Mouse (Mus musculus): ENCODE data around the gene Fbxl15.

The Fbxl15 gene

DNA sequence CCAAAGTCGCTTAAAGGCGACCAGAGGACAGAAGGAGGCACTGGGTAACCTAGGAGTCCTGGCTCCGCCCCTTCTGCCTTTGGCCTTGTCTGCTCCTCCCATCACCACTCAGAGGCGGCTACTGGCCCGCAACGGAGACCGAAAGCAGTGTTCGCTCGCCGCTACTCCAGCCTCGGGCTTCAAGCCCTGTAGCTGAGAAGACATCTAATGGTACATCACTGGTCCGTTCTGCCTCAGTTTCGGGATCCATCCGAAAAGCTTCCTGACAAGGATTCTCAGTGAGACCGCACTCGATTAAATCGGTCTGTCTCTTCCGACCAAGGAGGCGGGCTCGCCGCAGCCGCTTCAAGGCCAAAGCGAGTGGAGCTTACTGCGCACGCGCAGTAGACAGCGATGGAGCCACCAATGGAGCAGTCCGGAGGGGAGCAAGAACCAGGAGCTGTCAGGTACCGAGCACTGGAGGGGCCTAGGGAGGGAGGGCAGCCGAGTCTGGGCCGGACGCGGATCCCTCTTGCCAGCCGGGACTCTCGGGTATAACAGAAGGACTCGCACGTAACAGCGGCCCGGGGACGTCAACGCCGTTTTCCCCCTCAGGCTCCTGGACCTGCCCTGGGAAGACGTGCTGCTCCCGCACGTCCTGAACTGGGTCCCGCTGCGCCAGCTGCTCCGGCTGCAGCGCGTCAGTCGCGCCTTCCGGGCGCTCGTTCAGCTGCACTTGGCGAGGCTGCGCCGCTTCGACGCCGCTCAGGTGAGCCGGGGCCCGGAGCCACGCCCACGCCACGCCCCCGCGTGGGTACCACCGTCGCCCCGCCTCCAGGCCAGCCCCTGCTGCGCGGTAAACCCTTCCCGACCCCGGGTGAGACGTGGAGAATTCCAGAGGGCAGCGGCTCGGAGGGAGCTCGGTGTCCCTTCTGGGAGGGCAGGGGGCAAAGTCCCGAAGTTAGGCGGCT lies at the start of gene Fbxl15:
TSS of gene Fbxl15 (plus strand) at position 104 of the 950 bp plus-strand sequence.
- DNase-seq, result peak; percentile 96 to 98

DNA sequence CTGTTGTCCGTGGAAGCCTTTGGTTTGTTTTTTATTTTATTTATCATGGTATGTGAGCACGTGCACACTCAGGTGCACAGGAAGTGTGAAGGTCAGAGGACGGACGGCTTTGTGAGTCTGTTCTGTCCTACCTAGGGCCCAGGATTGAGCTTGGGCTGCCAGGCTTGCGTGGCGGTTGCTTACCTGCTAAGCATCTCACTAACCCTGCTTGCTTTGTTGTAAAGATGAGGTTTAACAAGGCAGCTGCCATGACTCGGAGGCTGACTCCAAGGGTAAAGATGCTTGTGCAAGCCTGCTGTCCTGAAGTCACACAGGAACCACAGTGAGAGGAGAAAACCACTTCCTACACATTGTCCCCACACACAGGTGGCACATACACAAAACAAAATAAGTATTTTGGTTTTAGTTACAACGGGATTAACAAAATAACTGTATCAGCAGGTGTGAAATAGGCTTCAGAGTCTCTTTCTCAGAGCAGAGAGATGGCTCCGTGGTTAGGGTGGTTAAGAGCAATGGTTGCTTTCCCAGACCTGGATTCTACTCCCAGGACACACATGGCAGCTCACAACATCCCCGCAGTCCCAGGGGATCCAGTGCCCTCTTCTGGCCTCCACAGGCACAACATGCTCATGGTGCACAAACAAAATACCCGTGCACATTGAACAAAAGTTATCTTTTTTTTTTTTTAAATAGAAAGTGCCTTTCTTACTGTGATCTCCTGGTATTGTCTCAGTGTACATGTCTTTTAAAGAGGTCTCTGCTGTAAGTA lies 45.7 kb upstream of the Fbxl15 start:
- DNase-seq, result no peak

DNA sequence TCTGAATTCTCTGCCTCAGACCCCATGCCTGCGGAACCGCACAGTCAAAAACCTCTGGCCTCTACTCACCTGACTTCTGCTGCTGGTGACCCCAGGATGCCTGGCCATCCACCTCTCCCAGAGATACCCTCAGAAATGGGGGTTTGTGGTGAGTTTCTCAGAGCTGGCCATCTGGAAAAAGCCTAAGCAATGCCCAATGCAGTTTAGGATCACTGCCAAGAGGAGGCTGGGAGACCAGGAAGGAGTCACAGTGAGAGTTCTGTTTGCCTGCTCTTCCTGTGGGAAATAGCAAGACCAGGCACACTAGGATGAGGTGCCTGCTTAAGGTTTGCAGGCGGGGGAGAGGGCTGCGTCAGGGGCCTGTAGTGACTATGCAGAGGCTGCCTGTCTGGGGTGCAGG lies 43.3 kb upstream of the Fbxl15 start:
- DNase-seq, result no peak

DNA sequence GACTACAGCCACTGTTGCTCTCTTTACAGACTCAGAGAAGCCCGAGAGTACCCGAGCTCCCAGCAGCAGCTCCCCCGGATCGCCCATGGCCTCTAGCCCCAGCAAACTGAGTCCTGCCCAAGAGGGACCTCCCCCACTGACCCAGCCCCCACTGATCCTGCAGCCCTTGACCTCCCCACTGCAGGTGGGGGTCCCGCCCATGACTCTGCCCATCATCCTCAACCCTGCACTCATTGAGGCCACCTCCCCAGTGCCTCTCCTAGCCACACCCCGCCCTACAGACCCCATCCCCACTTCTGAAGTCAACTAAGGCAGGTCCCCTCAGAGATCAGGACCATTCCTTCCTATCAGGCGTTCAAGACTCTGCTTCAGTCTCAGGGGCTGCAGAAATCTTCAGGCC lies 42.4 kb upstream of the Fbxl15 start:
- no peak for DNase-seq

DNA sequence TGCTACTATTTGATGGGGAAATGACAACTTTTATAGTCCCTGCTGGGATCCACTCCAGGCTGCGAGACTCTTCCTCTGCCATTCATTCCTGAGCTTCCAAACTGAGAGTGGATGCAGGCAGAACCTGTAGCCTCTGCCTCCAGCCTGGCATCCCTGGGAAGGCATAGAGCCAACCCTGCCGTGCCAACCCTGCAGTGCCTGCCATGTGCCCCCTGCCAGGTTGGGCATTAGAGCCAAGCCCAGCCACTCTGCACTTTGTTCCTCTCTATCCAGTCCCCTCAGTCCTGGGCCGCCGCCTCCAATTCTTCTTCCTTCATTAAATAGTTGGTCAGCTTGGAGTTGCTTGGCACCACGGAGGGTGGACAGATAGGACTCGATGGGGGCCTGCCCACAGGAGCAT lies 41.9 kb upstream of the Fbxl15 start:
- peak in 1 of 2 experiments; percentile 37 for DNase-seq

DNA sequence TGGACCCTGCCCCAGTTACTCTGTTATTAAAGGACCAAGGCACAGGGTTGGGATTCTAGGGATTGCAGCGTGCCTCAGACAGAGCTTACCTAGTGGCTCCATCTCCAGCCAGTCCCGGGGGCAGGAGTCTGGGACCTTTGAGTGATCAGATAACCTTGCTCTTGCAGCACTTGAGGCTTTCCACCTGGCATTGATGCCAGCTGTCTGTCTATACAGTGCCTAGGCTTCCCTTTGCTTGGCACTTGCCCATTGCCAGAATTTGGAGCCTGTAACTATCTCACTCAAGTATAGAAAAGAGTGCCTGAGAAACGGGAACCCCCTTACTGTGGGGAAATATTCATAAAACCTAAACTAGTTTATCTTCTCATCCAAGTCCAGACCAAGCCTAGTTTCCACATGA lies 41.1 kb upstream of the Fbxl15 start:
- no peak for DNase-seq

DNA sequence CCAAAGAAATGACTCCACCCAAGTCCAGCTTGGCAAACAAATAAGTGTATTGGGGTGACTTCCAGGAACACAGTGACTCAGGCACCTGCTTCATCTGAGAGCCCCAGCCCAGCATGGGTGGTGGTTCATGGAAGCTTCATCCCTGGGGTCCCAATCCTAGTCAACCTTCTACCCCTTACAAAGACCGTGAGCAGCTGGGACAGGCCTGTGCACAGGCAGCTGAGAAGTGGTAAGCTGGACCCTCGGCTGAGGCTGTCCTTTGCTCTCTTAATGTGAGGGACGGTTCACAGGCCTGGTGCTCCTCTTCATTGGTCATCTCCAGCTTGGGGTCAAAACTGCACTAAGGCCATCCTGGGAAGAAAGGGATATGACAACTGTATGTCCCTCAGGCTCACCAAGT lies 40.4 kb upstream of the Fbxl15 start:
- DNase-seq, result no peak

DNA sequence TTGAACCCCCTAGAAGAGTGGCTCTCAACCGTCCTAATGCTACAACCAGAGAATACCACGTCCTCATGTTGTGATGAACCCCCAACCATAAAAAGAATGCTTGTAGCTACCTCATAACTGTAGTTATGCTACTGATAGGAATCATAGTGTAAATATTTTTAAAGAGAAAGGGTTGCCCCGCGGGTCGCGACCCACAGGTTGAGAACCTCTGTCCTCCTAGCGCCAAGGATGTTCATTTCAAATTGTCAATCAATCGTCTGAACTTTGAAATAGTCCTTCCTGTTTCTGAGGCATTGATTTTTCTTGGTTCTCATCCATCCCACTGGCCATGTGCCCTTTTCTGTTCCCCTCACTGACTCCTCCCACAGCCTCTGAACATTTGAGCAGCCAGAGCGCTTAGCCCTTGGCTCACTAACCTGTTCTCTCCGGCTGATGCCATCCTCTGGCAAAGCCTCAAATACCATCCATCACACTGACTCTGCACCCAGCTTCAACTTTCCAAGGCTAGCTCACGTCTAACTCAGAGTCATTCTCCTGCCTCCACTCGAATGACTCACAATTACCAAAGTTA lies 37.4 kb upstream of the Fbxl15 start:
- no peak for DNase-seq

DNA sequence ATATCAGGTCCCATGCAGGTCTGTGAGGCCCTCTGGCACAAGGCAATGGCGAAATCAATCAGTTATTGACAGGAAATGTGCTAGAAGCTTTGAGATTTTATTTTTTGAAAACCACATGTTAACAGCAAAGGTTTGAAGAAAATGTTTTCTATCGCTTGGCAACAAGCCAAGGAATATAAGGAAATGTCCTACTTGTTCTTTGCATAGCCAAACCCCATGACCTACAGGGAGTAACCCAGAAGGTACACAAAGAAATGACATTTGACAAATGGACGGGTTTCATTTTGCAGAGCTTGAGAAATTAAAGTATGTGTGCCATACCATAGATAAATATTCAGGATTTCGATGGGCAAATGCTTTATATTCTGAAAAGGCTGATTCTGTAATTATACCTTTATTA lies 31.0 kb upstream of the Fbxl15 start:
- no peak for DNase-seq

DNA sequence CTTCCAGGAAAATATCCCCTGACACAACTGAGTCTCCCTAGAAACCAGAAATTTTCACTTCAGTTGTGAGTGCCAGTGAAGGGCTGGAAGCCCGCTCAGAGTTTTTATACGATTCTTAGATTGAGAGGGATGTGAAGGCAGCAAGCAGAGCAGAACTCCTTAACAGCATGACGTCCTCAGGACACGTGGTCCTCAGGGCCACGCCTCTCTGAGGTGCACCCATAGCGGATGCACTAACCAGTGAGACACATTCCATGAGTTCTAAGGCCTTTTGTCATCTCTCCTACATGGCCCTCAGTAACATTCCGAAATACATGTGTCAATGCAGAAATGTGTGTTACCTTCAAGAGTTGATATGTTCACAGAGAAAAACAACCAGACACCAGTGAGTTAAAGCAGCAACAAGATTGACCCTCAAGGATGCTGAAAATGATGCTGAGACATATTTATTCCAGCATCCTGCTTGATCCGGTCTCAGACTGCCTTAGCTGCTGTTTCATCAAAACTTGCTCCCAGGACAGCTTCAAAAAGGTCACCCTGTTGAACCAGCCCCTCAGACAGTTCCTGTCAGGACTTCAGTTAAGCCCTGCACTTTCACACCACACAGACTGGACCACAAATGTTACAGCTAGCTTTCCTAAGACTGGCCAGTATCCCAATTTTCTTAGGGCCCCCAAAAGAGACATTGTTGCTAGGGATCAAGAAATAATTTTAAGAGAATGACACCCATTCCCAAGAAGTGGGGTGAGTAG lies 27.5 kb upstream of the Fbxl15 start:
- DNase-seq, result no peak

DNA sequence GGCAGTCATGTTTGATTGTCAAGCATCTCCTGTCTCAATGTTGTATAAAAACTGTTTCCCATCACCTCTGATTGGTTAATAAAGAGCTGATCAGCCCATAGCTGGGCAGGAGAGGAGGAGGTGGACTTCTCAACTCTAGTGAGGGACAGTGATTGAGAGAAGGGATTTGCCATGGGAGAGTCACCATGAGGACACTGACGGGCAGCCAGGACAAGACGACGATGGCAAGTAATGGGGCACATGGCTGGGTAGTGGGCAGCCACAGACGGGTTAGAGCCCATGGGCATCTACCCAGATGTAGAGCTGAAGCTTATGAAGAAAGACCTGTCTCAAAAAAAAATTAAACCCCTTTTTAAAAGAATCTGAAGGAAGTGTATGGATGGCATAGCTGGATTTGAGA lies 25.4 kb upstream of the Fbxl15 start:
- no peak for DNase-seq

DNA sequence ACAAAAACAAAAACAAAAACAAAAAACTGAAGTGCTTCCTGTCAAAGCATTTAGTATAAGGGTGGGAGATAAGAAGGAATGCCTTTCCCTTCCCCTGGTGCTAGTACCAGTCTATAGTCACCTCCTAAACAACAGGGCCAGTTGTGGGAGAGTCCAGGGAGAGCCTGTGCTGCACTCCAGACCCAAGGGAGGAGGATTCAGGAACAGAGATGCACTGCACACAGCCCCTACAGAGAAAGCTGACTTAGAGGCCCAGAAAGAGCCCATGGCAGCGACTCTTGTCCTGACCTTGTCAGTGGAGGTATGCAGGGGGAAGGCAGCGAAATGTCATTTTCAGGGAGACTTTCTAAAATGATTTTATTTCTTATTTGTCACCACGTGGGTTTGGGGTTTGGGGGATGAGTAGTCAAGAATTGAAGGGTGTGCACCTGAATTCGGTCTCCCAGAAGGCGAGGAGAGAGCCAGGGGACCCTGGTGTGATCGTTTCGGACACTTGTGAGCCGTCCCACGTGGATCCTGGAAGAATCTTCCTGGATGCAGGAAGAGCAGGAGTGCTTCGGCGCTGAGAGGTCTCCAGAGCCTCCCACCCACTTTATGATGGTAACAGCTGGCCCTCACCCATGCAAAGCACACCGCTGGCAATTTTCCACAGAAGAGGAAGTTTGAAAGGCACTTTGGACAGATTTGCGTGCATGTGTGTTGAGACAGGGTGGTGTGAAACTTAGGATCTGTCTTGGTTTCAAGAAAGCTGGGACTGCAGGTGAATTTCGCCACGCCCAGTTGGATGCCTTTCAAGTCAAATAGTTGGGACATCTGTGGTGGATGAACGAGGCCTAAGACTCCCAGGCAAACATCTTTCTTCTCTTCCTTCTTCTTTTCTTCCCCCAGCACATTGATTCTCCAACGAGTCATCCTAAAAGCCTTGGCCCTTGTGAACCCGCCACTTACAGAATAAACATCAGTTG lies 24.5 kb upstream of the Fbxl15 start:
- DNase-seq, result peak in 1 of 2 experiments; percentile 34

DNA sequence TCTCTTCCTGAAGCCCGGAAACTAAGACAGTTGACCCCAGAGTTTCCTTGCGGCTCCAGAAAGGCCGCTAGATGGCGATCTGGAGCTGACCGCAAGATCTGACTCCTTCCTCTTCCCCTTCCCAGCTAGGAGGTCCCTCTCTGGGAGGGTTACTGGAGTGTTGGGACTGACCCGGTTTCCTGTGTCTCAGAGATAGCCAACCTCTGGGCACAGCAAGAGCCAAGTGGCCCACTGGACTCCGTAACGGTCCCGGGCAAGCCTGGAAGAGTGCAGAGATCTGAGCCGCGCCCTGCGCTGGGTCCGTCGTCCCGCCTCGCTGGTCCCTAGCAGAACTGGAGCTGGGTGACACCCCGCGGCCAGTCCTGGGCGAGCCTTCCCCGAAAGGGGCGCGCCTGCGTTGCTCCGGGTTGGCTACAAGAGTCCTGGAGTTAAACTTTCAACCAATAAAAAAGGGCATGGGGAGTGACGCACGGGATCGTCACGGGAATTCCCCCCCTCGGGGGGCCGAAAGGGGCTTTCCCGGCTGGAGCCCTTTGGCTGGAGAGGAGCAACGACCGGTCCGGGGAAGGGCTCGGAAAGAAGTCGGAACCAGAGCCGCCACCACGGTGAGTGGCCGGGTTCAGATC lies 23.7 kb upstream of the Fbxl15 start, which contains the start of gene Nfkb2:
TSS of gene Nfkb2 (plus strand) at position 105 of the 626 bp plus-strand sequence.
- peak; percentile 94 to 98 for DNase-seq

DNA sequence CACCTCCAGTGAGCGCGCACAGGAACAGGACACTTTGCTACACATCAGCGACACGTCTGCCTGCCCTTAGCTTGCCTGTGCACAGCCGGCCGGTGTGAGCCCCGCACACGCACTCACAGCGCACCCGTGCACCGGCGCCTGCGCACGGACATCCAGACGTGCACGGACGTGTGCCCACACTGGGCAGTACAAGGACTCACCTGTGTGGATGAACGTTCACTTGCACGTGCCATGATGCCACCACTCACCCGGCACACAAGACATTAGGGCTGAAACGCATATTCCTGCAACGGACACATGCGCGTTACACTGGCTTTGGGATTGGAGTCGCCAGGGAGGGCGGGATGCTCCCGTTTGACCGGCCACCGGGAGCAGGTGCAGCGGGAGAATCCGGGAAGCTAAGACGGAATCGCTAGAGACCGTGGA lies 23.1 kb upstream of the Fbxl15 start:
- DNase-seq, result no peak

DNA sequence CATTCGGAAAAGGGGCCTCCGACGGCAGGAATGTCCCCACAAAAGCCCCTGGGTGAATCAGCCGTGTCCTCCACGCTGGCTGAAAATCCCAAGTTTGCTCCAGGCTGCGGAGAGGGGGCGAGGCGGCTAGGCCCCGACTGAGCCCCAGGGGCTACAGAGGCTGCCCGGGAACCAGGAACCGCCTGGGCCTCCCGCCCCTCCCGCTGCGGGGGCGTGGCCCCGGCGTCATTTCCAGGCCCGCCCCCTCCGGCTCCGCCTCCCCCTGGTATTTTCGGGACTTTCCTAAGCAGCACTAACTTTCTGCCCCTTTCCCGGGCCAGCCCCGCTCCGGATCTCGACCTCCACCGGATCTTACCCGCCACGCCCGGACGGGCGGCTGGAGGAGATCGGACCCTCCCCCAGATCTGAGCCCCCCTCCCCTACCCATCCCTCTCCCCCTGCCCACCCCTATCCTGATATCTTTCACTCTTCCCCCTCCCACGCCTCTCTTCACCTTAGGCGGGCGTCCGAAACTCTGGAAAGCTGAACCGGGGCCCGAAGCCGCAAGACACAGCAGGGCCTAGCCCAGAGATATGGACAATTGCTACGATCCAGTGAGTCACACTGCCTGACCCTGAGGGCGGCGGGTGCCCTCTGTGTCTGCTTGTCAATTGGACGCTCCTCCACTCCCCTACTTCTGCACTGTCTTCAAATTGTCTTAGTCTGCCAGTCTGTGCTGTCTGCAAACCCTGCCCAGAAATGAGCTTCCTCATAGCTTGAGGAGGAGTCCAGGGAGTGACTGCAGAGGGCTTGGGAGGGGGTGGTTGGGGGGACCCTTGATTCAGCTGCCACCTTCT lies 22.3 kb upstream of the Fbxl15 start:
- DNase-seq, result peak; percentile 93 to 94

DNA sequence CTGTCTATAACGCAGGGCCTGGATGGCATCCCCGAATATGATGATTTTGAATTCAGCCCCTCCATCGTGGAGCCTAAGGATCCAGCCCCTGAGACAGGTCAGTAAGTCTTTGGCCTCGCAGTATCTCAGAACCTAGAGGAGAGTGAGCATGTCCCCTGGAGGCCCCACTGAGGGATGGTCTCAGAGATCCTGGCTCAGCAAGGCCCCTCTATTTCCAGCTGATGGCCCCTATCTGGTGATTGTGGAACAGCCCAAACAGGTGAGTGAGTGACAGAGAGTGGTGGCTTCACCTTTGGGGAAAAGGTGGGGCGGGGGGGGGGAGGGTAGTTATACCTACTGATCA lies 21.7 kb upstream of the Fbxl15 start:
- peak in 1 of 2 experiments; percentile 30 for DNase-seq

DNA sequence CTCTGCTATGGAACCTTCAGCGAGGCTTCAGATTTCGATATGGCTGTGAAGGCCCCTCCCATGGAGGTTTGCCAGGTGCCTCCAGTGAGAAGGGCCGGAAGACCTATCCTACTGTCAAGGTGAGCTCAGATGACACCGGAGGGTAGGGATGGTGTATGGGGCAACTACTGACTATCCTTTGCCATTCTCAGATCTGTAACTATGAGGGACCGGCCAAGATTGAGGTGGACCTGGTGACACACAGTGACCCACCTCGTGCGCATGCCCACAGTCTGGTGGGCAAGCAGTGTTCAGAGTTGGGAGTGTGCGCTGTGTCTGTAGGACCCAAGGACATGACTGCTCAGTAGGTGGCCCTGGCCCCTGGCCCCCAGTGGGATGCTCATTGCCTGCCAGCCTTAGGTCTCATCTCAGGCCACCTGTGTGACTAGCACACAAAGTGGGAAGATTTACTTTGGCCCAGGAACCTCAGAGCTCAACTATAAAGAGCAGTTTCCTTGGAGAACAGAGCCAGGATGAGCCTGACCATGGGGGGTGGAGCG lies 21.2 kb upstream of the Fbxl15 start:
- DNase-seq, result peak in 1 of 2 experiments; percentile 40

DNA sequence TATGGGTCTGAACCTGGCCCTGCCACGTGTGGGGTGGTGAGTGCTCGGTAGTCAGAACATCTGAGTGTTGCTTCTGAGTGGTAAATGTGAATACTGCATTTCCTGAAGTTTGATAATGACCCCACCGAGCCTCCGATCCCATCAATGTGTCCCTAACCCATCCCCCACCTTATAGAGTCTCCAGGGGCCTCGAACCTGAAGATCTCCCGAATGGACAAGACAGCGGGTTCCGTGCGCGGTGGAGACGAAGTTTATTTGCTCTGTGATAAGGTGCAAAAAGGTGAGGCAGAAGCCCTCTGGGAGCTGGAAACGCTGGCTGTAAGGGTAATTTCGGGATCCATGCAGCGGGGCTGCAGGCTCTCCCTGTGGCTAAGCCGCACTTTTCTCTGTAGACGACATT lies 20.2 kb upstream of the Fbxl15 start:
- DNase-seq, result peak in 1 of 2 experiments; percentile 30

DNA sequence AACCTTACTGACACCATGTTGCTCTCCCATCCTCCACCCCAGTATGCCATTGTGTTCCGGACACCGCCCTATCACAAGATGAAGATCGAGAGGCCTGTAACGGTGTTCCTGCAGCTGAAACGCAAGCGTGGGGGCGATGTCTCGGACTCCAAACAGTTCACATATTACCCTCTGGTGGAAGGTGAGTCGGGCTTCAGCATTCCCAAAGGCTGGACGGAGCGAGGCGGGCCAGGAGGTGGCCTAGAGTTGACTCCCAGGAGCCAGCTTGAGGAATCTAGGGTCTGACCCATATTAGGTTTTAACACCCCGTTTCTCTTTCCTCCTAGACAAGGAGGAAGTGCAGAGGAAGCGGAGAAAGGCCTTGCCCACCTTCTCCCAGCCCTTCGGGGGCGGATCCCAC lies 19.7 kb upstream of the Fbxl15 start:
- DNase-seq, result peak in 1 of 2 experiments; percentile 38
